Mouse (Mus musculus): ENCODE results near the gene Foxf1.

- TF ChIP-seq CTCF (IDR thresholded peaks at IDR 0.05; ENCODE audit: low read depth) (no peak), EP300 (IDR thresholded peaks at IDR 0.05; ENCODE audit: low read depth) (no peak)
Observed at GRCm38 (mm10) chr8:121118634-121119420, 34.6 kb downstream of the Foxf1 start.

Measured in liver, postnatal 0 days (tissue).